Mouse (Mus musculus) right cerebral cortex, postnatal 36 days (tissue): ENCODE measurements around the gene Zswim5.
"Not testable (repeated sequence)": the region's sequence is repeated elsewhere in the genome, so short reads cannot be mapped to it uniquely, and the experiment has no call there.

ENCODE experiments used
- DNase-seq, 2 experiments: peaks; one replicate each; pipeline ENCODE4 v3.0.0; 2022; ENCODE audit warnings: low spot score in 2 of 2, mixed read lengths in 1 of 2

Gene Zswim5

DNA sequence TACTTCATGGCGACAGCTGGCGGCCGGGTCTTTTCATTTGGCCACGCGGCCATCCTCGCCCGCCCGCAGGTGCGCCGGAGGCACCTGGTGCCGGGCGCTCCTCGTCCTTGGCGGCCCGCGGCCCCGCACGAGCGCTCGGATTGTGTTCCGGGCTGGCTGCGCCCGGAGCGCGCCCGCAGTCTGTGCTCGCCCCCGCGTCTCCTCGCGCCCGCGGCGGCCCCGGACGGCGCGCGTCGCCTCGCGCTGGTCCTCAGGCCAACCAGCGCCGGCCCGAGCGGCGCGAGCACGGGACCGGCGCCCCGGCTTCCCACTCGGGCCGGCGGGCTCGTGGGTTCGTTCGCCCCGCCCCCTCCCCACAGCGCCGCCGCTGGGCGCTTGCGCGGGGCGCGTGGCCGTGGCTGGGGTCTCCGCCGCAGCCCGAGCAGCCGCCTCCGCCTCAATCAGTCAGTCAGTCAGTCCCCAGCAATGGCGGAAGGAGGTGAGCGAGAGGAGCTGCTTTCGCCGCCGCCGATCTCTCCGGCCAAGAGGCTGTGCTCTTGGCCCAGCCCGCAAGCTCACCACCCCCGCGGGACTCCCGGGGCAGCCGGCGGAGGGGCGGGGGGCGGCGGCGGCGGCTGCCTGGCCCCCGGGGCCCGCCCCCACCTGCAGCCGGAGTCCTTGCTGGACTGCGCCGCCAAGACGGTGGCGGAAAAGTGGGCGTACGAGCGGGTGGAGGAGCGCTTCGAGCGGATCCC is at the start of gene Zswim5:
TSS of gene Zswim5 (plus strand) at position 382 of the 734 bp plus-strand sequence.
- DNase-seq, result peak; percentile 64 to 67

- no peak for DNase-seq
Measured at GRCm38 (mm10) chr4:116827819-116828218, 49.4 kb upstream of the Zswim5 start.

GRCm38 (mm10) chr4:116829364-116830069 is 47.7 kb upstream of the Zswim5 start:
- no peak for DNase-seq

DNA sequence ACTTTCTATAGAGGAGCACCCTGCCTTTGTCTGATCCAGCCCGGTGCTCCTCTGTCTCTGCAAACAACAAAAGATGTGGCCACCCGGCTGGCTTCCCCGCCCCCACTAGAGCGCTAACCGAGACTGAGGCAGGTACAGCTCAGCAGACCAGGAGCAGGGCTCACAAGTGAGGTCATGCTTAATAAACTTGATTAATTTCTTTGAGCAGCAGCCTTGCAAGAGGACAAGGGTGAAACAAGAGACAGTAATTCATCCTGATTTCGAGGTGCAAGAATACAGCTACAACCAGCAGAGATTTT is 47.2 kb upstream of the Zswim5 start:
- no peak for DNase-seq

DNA sequence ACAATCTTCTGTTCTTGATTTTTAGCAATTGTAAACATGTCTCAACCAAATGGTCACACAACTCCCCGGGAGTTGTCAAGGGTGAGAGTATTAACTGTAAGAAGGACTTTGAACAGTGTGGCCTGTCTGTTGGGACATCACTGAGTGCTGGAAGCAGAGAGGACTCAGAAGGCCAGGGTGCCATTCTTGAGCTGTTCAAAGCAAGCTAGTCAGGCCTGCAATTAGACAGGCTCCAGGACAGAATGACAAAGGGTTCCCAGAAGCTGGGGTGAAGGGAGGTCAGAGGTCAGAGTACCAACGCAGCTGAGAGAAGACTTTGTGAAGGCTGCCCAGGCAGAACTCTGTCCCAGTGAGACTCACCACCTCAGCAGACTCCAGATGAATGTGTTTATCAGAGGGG is 38.2 kb upstream of the Zswim5 start:
- no peak for DNase-seq

DNA sequence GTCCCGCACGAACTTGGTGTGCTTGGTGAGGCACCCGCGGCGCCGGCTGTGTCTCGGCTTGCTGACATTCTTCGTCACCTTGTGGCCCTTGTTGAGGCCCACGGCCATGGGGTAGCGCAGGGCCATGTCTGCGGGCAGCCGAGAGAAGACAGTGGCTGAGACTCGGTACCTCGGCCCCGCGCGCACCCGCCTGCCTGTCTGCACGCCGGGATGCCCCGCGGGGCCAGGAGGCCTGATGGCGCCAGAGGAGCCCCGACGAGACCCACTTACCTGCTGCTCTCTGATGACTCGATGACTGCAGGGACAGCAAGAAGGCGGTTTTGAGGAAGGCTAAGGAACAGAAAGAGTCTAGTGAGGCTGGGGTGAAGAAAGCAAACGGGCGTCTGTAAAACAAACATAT is 37.1 kb upstream of the Zswim5 start:
- DNase-seq, result not testable (repeated sequence)

GRCm38 (mm10) chr4:116840841-116841240 is 36.3 kb upstream of the Zswim5 start:
- no peak for DNase-seq

GRCm38 (mm10) chr4:116844324-116844723 is 32.9 kb upstream of the Zswim5 start:
- no peak for DNase-seq

- DNase-seq, result no peak
Measured at GRCm38 (mm10) chr4:116849901-116850300, 27.3 kb upstream of the Zswim5 start.

- DNase-seq, result no peak
Measured at GRCm38 (mm10) chr4:116854286-116854685, 22.9 kb upstream of the Zswim5 start.

- DNase-seq, result no peak
Measured at GRCm38 (mm10) chr4:116857203-116857602, 20.0 kb upstream of the Zswim5 start.

DNA sequence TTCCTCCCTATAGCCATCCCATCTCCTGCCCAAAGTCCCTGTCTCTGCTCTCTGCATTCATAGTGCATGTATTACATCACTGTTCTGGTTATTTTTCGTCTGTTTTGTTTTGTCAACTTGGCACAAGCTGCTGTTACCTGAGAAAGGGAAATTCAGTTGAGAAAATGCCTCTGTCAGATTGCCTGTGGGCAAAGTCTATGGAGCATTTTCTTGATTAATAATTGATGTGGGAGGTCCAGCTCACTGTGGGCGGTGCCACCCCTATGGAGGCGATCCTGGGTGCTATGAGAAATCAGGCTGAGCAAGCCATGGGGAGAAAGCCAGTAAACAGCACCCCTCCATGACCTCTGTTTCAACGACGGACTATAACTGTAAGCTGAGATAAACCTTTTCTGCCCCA is 17.5 kb upstream of the Zswim5 start:
- DNase-seq, result no peak

- no peak for DNase-seq
Measured at GRCm38 (mm10) chr4:116862023-116862422, 15.2 kb upstream of the Zswim5 start.

DNA sequence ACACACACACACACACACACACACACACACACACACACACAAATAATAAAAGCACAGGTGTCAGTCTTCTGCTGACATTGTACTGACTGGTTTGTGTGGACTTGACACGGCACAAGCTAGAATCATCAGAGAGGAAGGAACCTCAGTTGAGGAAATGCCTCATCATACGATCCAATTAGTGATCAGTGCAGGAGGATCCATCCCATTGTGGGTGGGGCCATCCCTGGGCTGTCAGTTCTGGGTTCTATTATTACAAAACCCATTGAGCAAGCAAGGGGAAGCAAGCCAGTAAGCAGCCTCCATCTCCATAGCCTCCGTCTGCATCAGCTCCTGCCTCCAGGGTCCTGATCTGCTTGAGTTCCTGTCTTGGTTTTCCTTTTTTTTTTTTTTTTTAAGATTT is 7.3 kb upstream of the Zswim5 start:
- DNase-seq, result no peak

DNA sequence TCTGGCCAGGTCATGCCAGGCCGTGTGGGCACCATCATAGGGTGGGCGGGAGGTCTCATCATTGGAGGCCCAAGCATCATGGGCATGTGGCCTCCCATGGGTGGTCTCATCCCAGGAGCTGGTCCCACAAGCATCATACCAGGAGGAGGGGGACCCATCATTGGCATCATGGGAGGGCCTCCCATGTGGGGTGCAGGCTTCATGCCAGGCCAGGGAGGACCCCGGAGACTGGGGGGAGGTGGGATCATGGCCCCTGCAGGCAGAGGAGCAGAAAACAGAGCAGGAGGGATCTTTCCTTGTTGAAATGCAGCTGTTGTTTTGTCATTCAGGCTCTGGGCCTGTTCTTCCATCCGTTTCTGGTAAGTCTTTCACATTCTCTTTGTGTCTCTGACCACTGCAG is 2.6 kb upstream of the Zswim5 start:
- no peak for DNase-seq

DNA sequence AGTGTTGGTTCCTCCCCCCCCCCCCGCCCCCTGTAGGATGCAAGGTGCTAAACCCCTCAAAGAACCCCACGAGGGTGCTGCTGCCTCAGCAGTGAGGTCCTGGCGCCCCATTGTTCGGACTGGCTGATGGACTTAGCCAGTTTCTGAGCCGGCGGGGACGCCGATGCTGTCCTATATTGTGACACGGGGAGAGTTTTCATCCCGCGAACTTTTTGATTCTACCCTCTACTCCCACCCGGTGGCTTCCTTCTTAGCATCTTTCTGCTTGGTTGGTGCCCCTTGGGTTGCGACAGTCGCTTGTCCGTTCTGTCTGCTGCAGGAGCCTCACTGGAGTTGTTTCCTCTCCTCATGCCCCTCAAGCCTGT is 564 bp upstream of the Zswim5 start:
- peak in 1 of 2 experiments; percentile 21 for DNase-seq

DNA sequence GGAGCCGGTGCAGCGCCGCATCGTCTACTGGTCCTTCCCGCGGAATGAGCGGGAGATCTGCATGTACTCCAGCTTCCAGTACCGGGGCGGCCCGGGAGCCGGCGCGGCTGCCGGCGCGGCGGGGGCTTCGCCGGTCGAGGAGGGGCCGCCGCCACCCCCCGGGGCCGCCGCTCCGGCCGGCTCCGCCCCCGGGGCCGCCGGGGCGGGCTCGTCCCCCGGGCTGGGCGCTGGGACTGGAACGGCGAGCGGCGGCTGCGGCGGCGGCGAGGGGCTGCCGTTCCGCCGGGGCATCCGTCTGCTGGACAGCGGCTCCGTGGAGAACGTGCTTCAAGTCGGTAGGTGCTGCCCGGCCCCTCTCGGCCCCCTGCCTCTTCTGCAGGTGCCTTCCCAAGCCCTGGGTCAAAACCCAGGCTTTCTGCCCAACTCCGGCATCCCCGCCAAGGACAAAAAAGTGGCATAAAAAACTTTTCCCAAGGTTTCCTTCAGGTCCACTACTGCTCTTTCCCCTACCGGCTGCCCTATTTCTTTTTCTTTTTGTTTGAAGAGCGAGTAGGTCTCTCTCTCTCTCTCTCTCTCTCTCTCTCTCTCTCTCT is 649 bp downstream of the Zswim5 start:
- peak in 1 of 2 experiments; percentile 4 for DNase-seq

DNA sequence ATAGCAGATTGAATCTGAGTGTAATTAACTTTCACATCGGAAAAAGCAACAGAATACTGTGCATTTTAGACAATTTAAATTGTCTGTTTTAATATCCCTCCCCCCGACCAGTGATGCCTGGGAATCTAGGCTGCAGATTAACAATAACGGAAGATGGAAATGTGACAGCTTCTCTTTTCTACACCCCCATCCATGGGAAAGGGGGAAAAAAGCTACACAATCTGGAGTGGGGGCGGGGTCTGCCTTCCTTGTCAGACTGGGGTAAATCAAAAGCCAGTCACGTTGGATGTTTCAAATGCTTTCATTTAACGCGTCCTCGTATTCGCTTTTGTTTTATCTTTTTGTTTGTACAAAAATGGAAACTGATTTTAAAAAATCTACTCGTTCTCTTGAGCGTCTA is 1.3 kb downstream of the Zswim5 start:
- no peak for DNase-seq

GRCm38 (mm10) chr4:116882679-116883078 is 5.5 kb downstream of the Zswim5 start:
- DNase-seq, result no peak

GRCm38 (mm10) chr4:116894200-116895080 is 17.3 kb downstream of the Zswim5 start:
- DNase-seq, result no peak

GRCm38 (mm10) chr4:116910489-116911181 is 33.5 kb downstream of the Zswim5 start:
- no peak for DNase-seq

- DNase-seq, result no peak
Measured at GRCm38 (mm10) chr4:116911202-116911601, 34.0 kb downstream of the Zswim5 start.
